Mouse (Mus musculus): ENCODE results near the gene Tpgs1.

Tpgs1 gene

GRCm38 (mm10) chr10:79668771-79669575 is at the start of gene Tpgs1:
Gene Tpgs1, plus strand, starts transcription at chr10:79669369.
- peak; percentile 97 for DNase-seq (ENCODE audit: low read depth, low spot score)

DNA sequence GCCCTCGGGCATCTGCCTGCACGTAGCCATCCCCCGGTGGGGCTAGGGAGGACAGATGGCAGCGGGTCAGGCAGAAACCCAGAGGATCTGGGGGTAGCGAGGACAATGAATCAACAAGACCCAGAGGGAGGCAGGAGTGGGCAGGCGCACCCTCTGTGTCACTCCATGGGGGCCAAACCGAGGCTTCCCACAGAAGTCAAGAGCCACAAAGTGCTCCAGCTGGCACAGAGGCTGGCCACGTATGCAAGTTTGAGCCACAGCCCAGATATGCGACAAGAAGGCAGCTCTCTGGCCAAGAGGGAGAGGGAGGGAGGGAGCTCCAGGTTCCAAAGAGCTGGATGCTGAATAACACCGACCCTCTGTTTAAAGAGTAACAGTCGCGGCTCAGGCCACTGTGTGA is 45.2 kb upstream of the Tpgs1 start:
- DNase-seq (ENCODE audit: low read depth, low spot score): peak; percentile 54

GRCm38 (mm10) chr10:79625398-79625797 is 43.8 kb upstream of the Tpgs1 start:
- DNase-seq (ENCODE audit: low read depth, low spot score): peak; percentile 42

GRCm38 (mm10) chr10:79626156-79626555 is 43.0 kb upstream of the Tpgs1 start:
- DNase-seq (ENCODE audit: low read depth, low spot score): no peak

- no peak for DNase-seq (ENCODE audit: low read depth, low spot score)
These were observed 40.8 kb upstream of the Tpgs1 start for GRCm38 (mm10) chr10:79628377-79628776.

- peak; percentile 70 for DNase-seq (ENCODE audit: low read depth, low spot score)
These were observed 37.7 kb upstream of the Tpgs1 start for GRCm38 (mm10) chr10:79631432-79631831.

DNA sequence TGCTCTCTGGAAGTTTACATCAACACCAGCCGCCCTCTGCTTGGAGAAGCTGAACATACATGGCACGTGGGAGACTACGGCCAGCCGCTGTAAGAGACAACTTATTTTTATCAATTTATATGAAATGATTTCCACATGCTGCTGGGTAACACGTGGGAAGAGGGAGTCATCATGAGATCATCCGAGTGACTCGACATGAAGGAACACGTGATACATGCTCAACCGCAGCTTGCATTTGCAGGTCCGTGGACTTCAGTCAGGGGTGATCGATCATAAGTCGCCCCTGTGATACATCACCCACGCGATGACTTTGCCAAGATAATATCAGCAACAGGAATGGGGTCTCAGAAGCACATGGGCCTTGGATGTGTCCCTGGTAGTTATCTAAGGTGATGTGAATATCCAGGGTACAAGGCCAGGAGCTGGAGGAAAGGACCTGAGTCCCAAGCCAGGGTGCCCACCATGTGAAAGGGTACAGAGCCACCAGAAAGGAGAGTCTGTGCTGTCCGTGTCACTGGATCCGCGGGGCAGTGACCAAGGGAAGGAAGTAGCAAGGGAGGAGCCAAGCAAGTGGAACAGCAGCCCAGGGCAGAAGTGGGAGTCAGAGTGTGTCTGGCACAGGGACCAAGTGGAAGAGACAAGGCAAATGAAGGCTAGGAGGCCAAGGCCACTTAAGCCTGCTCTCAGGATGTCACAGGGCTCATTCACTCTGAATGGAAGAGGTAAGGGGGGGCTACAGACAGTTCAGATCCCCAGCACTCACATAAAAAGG is 36.0 kb upstream of the Tpgs1 start:
- peak; percentile 78 for DNase-seq (ENCODE audit: low read depth, low spot score)

DNA sequence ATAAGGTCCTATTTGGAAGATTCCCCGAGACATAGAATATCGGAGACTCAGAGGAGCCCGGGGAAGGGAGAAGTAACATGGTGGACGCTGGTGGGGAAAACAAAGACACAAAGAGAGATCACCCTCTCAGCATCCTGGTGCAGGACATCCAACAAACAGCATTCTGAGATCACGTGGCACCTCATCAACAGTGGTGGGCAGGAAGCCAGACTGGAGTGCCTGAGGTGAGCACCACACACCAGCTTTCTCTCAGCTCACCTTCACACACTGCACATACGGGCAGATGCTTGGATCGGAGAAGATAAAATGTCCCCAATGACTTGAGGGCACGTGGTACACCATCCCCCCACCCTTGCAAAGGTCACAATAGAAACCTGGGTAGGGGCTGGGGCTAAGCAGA is 32.9 kb upstream of the Tpgs1 start:
- DNase-seq (ENCODE audit: low read depth, low spot score): peak; percentile 46

DNA sequence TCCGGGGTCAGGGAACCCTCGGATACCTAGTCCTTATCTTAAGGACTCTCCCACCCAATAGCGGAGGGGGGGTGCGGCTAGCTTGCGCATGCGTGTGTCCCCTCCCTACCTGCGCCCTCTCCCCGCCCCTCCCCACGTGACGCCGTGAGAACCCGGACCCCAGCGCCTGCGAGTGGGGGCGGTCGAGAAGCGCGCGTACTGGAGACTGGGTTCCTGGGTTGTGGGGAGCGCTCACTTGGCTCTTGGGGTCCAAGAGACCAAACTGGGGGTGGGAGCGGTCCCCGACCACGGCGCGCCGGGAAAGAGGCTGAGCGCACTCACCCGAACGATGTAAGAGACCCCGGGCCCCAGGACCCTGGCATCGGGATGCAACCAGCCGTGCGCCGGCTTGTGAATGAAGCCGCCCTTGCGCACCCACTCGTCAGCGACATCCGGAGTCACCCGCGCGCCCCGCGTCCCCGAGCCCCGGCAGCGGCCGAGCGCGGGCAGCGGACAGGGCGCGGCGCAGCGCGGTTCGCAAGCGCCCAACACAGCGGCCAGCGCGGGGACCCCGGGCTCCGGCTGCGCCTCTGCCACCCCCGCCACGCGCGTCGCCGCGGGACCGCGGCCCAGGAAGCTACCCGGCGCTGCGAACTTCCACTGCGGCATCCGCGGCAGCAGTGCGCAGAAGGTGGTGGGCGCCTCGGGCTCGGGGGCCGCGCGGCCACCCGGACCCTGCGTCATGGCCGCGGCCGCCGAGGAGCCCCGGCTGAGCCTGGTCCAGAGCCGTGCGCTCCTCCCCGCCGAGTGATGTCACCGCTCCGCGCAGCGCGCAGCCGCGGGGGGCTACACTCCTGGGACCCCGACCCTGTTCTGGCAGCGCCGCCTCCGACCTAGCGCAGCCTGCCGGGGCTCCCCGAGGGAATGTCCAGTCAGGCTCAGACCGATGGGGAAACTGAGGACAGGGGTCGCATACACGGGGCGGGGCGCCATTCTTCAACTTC is 31.8 kb upstream of the Tpgs1 start, which contains the start of gene Shc2:
Shc2 (minus strand) TSS at position 791 of the 983 bp plus-strand sequence.
- DNase-seq (ENCODE audit: low read depth, low spot score): peak; percentile 94

DNA sequence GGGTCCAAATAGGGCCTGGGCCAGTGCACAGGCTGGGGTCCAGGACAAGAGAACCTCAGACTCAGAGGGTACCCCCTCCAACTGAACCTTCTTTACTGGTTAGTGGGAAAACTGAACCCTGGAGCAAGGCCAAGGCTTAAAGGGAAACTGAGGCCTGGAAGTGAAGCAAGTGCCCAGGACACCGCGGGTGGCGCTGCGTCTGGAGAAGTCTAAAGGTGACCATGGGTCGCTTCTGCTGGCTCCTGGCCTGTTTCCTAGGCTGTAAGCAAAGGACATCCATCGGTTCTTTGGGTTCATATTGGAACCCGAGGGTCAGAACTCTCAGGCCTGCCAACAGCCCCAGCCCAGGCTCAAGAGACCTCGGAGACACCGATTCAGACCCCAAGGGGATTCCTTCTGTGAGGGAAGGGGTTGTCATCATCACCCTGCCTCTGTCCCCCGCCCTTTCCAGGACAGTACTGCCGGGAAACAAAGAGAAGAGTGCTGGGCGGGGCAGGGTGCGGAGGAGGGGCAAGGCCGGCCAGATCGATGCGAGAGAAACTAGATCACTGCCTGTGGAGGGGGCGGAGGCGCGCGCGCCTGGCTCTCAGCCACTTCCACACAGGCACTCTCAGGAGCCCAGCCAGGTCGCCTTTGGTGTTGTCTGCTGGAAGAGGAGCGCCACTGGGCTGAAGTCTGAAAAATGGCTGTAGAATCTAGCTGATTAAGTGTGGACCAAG is 30.5 kb upstream of the Tpgs1 start:
- DNase-seq (ENCODE audit: low read depth, low spot score): peak; percentile 78

- DNase-seq (ENCODE audit: low read depth, low spot score): peak; percentile 46
These were observed 23.5 kb upstream of the Tpgs1 start, which contains the start of gene Odf3l2 for GRCm38 (mm10) chr10:79645711-79646110. Gene Odf3l2, minus strand, starts transcription at chr10:79645738.

- DNase-seq (ENCODE audit: low read depth, low spot score): peak; percentile 89
These were observed 20.0 kb upstream of the Tpgs1 start for GRCm38 (mm10) chr10:79649070-79649751.

DNA sequence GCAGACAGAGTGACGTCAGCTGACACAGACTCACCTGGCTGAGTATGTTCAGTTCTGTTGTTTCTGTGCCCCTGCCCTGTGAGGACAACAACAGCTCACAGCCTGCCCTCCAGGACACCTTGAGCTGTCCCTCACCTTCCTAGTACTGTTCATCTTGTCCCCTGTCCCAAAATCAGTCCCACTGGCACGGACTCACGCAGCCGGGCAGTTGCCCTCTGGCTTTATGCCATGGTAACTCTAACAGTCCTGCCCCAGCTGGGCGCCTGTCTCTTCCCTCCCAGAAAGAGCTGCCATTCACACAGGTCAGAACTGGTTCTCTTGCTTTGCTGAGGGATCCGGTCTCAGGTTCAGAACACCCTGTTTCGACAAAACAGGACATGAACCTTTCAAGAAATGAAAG is 16.4 kb upstream of the Tpgs1 start:
- no peak for DNase-seq (ENCODE audit: low read depth, low spot score)

DNA sequence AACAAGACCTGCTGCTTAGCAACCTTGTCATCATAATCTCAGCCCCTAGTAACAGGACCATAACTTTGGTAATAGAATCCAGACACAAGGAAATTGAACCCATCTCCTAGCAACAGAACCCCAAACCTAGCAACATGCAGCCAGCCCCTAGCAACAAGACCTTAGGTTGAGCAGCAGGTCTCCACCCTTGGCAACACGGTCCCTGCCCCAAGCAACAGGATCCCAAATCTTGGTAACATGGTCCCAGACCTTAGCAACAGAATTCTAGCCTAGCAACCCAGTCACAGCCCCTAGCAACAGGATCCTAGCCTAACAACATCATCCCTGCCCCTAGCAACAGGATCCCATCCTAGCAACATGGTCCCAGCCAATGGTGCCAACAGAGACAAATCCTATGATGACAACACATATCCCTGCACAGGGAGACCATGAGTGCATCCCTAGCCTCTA is 14.2 kb upstream of the Tpgs1 start:
- peak; percentile 80 for DNase-seq (ENCODE audit: low read depth, low spot score)

GRCm38 (mm10) chr10:79658829-79659228 is 10.3 kb upstream of the Tpgs1 start:
- no peak for DNase-seq (ENCODE audit: low read depth, low spot score)

- DNase-seq (ENCODE audit: low read depth, low spot score): no peak
These were observed 8.9 kb upstream of the Tpgs1 start for GRCm38 (mm10) chr10:79660298-79660697.

GRCm38 (mm10) chr10:79661861-79662260 is 7.3 kb upstream of the Tpgs1 start:
- DNase-seq (ENCODE audit: low read depth, low spot score): no peak

GRCm38 (mm10) chr10:79664131-79664665 is 5.0 kb upstream of the Tpgs1 start, which contains the start of gene Madcam1:
Gene Madcam1, plus strand, starts transcription at chr10:79664559.
- DNase-seq (ENCODE audit: low read depth, low spot score): peak; percentile 65

DNA sequence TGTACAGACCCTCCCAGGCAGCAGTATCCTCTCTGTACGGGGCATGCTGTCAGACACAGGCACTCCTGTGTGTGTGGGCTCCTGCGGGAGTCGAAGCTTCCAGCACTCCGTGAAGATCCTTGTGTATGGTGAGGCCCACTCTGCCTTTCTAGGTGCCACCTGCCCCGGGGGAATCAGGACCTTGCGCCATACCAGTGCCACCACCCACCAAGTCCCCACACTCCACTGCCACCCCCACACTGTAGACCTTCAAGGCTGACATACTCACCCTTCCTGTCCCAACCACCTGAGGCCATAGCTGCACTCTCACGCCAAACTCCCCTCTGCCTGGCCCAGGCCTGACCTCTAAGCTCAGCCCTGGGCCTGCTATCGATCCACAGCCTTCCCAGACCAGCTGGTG is 4.1 kb upstream of the Tpgs1 start:
- no peak for DNase-seq (ENCODE audit: low read depth, low spot score)

GRCm38 (mm10) chr10:79666493-79666892 is 2.7 kb upstream of the Tpgs1 start:
- no peak for DNase-seq (ENCODE audit: low read depth, low spot score)
